Mouse (Mus musculus) G1E (cell line): ENCODE results near the gene Ptpn21.

ENCODE experiments used
- CTCF ChIP-seq: IDR thresholded peaks from 2 replicates; pipeline ENCODE4 v1.5.1; 2012; ENCODE audit warnings: low read depth, low read length, inconsistent platforms, mixed read lengths
- GATA1 ChIP-seq: IDR thresholded peaks from 2 replicates; pipeline ENCODE4 v1.6.1; 2012; ENCODE audit warnings: borderline replicate concordance, low read length, inconsistent platforms, mixed read lengths
- GATA2 ChIP-seq: IDR thresholded peaks from 2 replicates; pipeline ENCODE4 v1.6.1; 2012; ENCODE audit warnings: low read depth, low read length, inconsistent platforms, borderline replicate concordance
- POLR2AphosphoS5 ChIP-seq: IDR thresholded peaks from 2 replicates; pipeline ENCODE4 v1.6.1; 2012; ENCODE audit warnings: low read depth, low read length, inconsistent platforms; ENCODE audit not compliant: insufficient replicate concordance
- TAL1 ChIP-seq: conservative IDR thresholded peaks from 2 replicates; pipeline ENCODE4 v1.6.1; 2012; ENCODE audit warnings: low read depth, low read length, inconsistent platforms, mixed read lengths

DNA sequence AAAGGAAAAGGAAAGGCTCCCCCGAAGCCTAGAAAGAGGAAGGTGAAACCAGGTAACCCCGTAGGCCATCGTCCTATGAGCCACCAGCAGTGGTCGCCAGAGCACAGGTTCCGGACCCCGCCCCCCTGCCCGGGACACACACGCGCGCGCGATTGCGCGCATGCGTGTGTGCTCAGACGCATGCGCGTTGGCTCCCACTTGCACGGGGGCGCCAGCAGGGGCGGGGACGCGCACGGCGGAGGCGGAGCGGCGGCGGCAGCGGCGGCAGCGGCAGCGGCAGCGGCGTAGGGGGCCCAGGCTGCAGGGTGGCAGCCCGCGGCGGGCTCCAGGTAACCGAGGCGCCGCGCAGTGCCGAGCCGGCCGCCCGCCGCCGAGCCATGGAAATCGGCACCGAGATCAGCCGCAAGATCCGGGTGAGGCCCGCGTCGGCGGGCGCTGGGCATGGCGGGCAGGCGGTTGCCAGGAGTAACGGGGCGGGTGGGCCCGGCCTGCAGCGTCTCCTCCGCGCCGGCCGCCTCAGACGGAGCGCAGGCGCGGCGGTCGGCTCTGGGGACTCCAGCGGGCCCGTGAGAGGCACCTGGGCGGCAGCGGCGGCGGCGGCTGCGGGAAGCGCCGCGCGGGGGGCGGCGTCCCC lies 9.7 kb upstream of the Ptpn21 start, which contains the start of gene Zc3h14:
- TF ChIP-seq CTCF (peak; percentile 23; the same call in 1 of the 2 replicates), TAL1 (no peak), GATA1 (no peak), GATA2 (no peak), POLR2AphosphoS5 (no peak)
